Comparison of ENCODE assay signal across 27 mouse cellular contexts in the genomic region with DNA sequence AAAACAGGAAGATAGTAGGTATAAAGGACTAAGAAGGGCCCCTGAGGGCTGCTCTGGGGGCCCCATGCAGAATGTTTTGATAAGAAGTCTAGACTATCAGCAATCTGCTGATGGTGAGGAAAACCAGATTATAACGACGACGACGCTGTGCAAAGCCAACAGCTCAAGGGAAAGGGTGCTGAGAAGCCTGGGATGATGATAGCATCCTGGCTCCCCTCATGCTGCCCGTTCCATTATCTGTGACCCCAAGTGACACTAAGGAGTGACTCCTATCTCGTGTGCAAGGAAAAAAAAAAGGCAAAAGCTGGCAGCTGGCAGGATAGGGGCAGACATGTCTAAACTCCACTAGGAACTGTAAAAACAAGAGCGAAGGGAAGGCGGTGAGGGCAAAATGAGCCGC.
A peak's percentile ranks its signal among the peaks of the same experiment; 100 is the strongest.
DNase-seq lines count a peak whose midpoint lies in the region; ATAC-seq lines count a peak whose summit lies in the region.
"Had no signal": no experiment of that assay in that cellular context is flagged by ENCODE, and none has a peak within 500 bp of the region (broad histone marks: within the 10 kb centered on the region; RNA-seq: fewer than 3 reads in every experiment).

No protein-coding gene starts in this region.

- 3% methylated on average over 9 of the region's 9 CpGs for WGBS in heart, embryonic 12.5 days
- 62% methylated on average over 9 of the region's 9 CpGs for WGBS in hindbrain, embryonic 10.5 days
- 73% methylated on average over 9 of the region's 9 CpGs for WGBS in hindbrain, embryonic 16.5 days

- no peaks in the 10 kb centered on the region for H3K27me3 ChIP-seq in heart, embryonic 12.5 days (replicated peaks)
- no peaks in the 10 kb centered on the region for H3K27me3 ChIP-seq in hindbrain, embryonic 10.5 days (ENCODE audit: insufficient read depth, poor library complexity, severe bottlenecking)
- no peaks in the 10 kb centered on the region for H3K27me3 ChIP-seq in hindbrain, embryonic 16.5 days (replicated peaks; ENCODE audit: control insufficient read depth, insufficient read depth, low read length)
- H3K27me3 ChIP-seq: embryonic facial prominence, embryonic 13.5 days; hindbrain, embryonic 15.5 days; liver, embryonic 12.5 days; midbrain, embryonic 15.5 days; neural tube, embryonic 15.5 days had no signal

- peak overlapping the region; percentile 42 for H3K4me2 ChIP-seq in heart, embryonic 12.5 days
- no peak overlapping the region for H3K4me2 ChIP-seq in hindbrain, embryonic 16.5 days (ENCODE audit: low read length)
- H3K4me2 ChIP-seq: embryonic facial prominence, embryonic 13.5 days; hindbrain, embryonic 15.5 days; liver, embryonic 12.5 days; midbrain, embryonic 15.5 days; neural tube, embryonic 15.5 days had no signal

- H3K27ac ChIP-seq in heart, embryonic 12.5 days (ENCODE audit: poor library complexity, severe bottlenecking), result peak overlapping the region; percentile 51
- peak overlapping the region; percentile 40; the same call in 1 of the 2 replicates for H3K27ac ChIP-seq in hindbrain, embryonic 10.5 days
- no peak overlapping the region for H3K27ac ChIP-seq in hindbrain, embryonic 16.5 days (ENCODE audit: low read depth, low read length)
- H3K27ac ChIP-seq: embryonic facial prominence, embryonic 13.5 days; hindbrain, embryonic 15.5 days; liver, embryonic 12.5 days; macrophage; midbrain, embryonic 15.5 days; neural tube, embryonic 15.5 days had no signal

- no peak for ATAC-seq in heart, embryonic 12.5 days (ENCODE audit: insufficient number of reproducible peaks, low FRiP score)
- no peak for ATAC-seq in hindbrain, embryonic 16.5 days
- ATAC-seq: forebrain, postnatal 0 days; liver, embryonic 12.5 days; midbrain, embryonic 15.5 days had no signal

- 0 out of 2 replicates have a peak, but pooled peaks cover 2% of the 10 kb centered on the region for H3K9me3 ChIP-seq in heart, embryonic 12.5 days (replicated peaks)
- H3K9me3 ChIP-seq in hindbrain, embryonic 10.5 days, result no peaks in the 10 kb centered on the region
- H3K9me3 ChIP-seq in hindbrain, embryonic 16.5 days (ENCODE audit: control insufficient read depth, low read length), result no peaks in the 10 kb centered on the region
- H3K9me3 ChIP-seq: hindbrain, embryonic 15.5 days; liver, embryonic 12.5 days; midbrain, embryonic 15.5 days; neural tube, embryonic 15.5 days had no signal

- H3K4me1 ChIP-seq in heart, embryonic 12.5 days (replicated peaks), result peaks cover 19% of the 10 kb centered on the region
- peaks cover 10% of the 10 kb centered on the region for H3K4me1 ChIP-seq in hindbrain, embryonic 10.5 days (replicated peaks)
- no peaks in the 10 kb centered on the region for H3K4me1 ChIP-seq in hindbrain, embryonic 16.5 days (ENCODE audit: control insufficient read depth, insufficient read depth, low read depth, low read length)
- H3K4me1 ChIP-seq: hindbrain, embryonic 15.5 days; liver, embryonic 12.5 days; midbrain, embryonic 15.5 days; neural tube, embryonic 15.5 days had no signal

- no peaks in the 10 kb centered on the region for H3K36me3 ChIP-seq in heart, embryonic 12.5 days
- no peaks in the 10 kb centered on the region for H3K36me3 ChIP-seq in hindbrain, embryonic 10.5 days
- 0 out of 2 replicates have a peak, but pooled peaks cover 4% of the 10 kb centered on the region for H3K36me3 ChIP-seq in hindbrain, embryonic 16.5 days (ENCODE audit: control insufficient read depth, insufficient read depth, low read length)
- H3K36me3 ChIP-seq: embryonic facial prominence, embryonic 13.5 days; liver, embryonic 12.5 days; midbrain, embryonic 15.5 days had no signal

- intact Hi-C loops in heart, postnatal 14 days (cut with DNase I), result no loop called here

- H3K4me3 ChIP-seq in heart, embryonic 12.5 days, result no peak overlapping the region
- H3K4me3 ChIP-seq in hindbrain, embryonic 10.5 days, result no peak overlapping the region
- no peak overlapping the region for H3K4me3 ChIP-seq in hindbrain, embryonic 16.5 days (ENCODE audit: low read length)
- H3K4me3 ChIP-seq: embryonic facial prominence, embryonic 13.5 days; hindbrain, embryonic 15.5 days; liver, embryonic 12.5 days; midbrain, embryonic 15.5 days; neural tube, embryonic 15.5 days had no signal

- no peak for DNase-seq in heart, postnatal 14 days
- no peak for DNase-seq in hindbrain, embryonic 10.5 days (ENCODE audit: low spot score)
- peak; percentile 9 for DNase-seq in urinary bladder, postnatal 14 days (ENCODE audit: low spot score)
- DNase-seq in urinary bladder, postnatal 10 days (ENCODE audit: low spot score), result no peak
- DNase-seq: adrenal gland, postnatal 25 days; B cell, adult 2 months; cerebellum, adult 11-12 months; cerebellum, adult 9-11 months; embryo, embryonic 11 days; forebrain, postnatal 0 days; kidney, adult 9 months; kidney, postnatal 10 days; layer of hippocampus, postnatal 36 days; left cerebral cortex, postnatal 4 days; lung, adult 2 months; lung, postnatal 10 days; retina, postnatal 1 day; right cerebral cortex, postnatal 14 days; thymus, postnatal 4 days had no signal

- no peak overlapping the region; the same call in 1 of the 2 replicates for H3K9ac ChIP-seq in heart, embryonic 12.5 days
- H3K9ac ChIP-seq in hindbrain, embryonic 16.5 days (ENCODE audit: low read depth, low read length), result no peak overlapping the region
- H3K9ac ChIP-seq: embryonic facial prominence, embryonic 13.5 days; forebrain, postnatal 0 days; hindbrain, embryonic 15.5 days; liver, embryonic 12.5 days; midbrain, embryonic 15.5 days; neural tube, embryonic 15.5 days had no signal
